ENCODE assay signal across 27 mouse cellular contexts in genomic region chr14:118568116-118568673, GRCm38 (mm10).
A peak's percentile ranks its signal among the peaks of the same experiment; 100 is the strongest.
DNase-seq lines count a peak whose midpoint lies in the region; ATAC-seq and TF ChIP-seq lines count a peak whose summit lies in the region.
"Had no signal": no experiment of that assay in that cellular context is flagged by ENCODE, and none has a peak within 500 bp of the region (broad histone marks: within the 10 kb centered on the region; RNA-seq: fewer than 3 reads in every experiment).

No protein-coding gene starts in this region.

- 88% methylated on average over 17 of the region's 17 CpGs for WGBS in midbrain, embryonic 11.5 days
- WGBS in midbrain, embryonic 10.5 days, result 90% methylated on average over 17 of the region's 17 CpGs
- 69% methylated on average over 17 of the region's 17 CpGs for WGBS in liver, postnatal 0 days (ENCODE audit: insufficient replicate concordance)

- no peak for TF ChIP-seq CTCF in brain, embryonic 14.5 days (IDR thresholded peaks at IDR 0.05; ENCODE audit: borderline replicate concordance, extremely low read depth, insufficient read depth, insufficient read length)
- TF ChIP-seq CTCF in liver, postnatal 0 days (IDR thresholded peaks at IDR 0.05; ENCODE audit: low read depth), result no peak

- H3K36me3 ChIP-seq in midbrain, embryonic 11.5 days (ENCODE audit: control insufficient read depth, insufficient read depth, low read length), result no peaks in the 10 kb centered on the region
- H3K36me3 ChIP-seq in midbrain, embryonic 10.5 days, result no peaks in the 10 kb centered on the region
- H3K36me3 ChIP-seq in liver, postnatal 0 days (replicated peaks; ENCODE audit: insufficient read depth, low read length), result no peaks in the 10 kb centered on the region
- H3K36me3 ChIP-seq: embryonic facial prominence, embryonic 12.5 days; heart, embryonic 13.5 days; hindbrain, embryonic 13.5 days; limb, embryonic 15.5 days; stomach, embryonic 15.5 days had no signal

- peak; percentile 75 for DNase-seq in midbrain, embryonic 11.5 days (ENCODE audit: low spot score, missing footprints)
- DNase-seq in midbrain, embryonic 10.5 days (ENCODE audit: low spot score), result no peak
- DNase-seq in brain, embryonic 14.5 days (ENCODE audit: low read depth), result peak; percentile 52
- no peak for DNase-seq in liver, postnatal 0 days
- DNase-seq in T-cell, adult 2 months (ENCODE audit: low spot score), result no peak
- no peak for DNase-seq in left cerebral cortex, postnatal 36 days (ENCODE audit: low spot score in 2 of 2)
- no peak for DNase-seq in frontal cortex, postnatal 14 days (ENCODE audit: low spot score in 2 of 2)
- DNase-seq: adrenal gland, postnatal 36 days; cerebellum, adult 18-20 months; cerebellum, postnatal 14 days; gastrocnemius, postnatal 14 days; heart, adult 18-20 months; heart, postnatal 36 days; kidney, adult 11 months; kidney, postnatal 4 days; layer of hippocampus, adult 9-11 months; lung, embryonic 14.5 days; right cerebral cortex, postnatal 25 days; thymus, postnatal 4 days had no signal

- H3K9me3 ChIP-seq in midbrain, embryonic 11.5 days (ENCODE audit: control insufficient read depth, low read length), result no peaks in the 10 kb centered on the region
- no peaks in the 10 kb centered on the region for H3K9me3 ChIP-seq in midbrain, embryonic 10.5 days (replicated peaks)
- no peaks in the 10 kb centered on the region for H3K9me3 ChIP-seq in liver, postnatal 0 days (ENCODE audit: low read length)
- H3K9me3 ChIP-seq: embryonic facial prominence, embryonic 12.5 days; heart, embryonic 13.5 days; hindbrain, embryonic 13.5 days; limb, embryonic 15.5 days; megakaryocyte, embryonic 14.5 days; stomach, embryonic 15.5 days had no signal

- H3K4me1 ChIP-seq in midbrain, embryonic 11.5 days (ENCODE audit: control insufficient read depth, insufficient read depth, low read length), result peaks cover 9% of the 10 kb centered on the region
- H3K4me1 ChIP-seq in midbrain, embryonic 10.5 days, result peaks cover 15% of the 10 kb centered on the region
- no peaks in the 10 kb centered on the region for H3K4me1 ChIP-seq in liver, postnatal 0 days (ENCODE audit: insufficient read depth)
- H3K4me1 ChIP-seq: embryonic facial prominence, embryonic 12.5 days; heart, embryonic 13.5 days had no signal

- H3K4me2 ChIP-seq in midbrain, embryonic 11.5 days, result no peak overlapping the region
- no peak overlapping the region for H3K4me2 ChIP-seq in liver, postnatal 0 days (ENCODE audit: low read depth, low read length)
- H3K4me2 ChIP-seq: embryonic facial prominence, embryonic 12.5 days; heart, embryonic 13.5 days; hindbrain, embryonic 13.5 days; limb, embryonic 15.5 days; lung, embryonic 14.5 days; stomach, embryonic 15.5 days had no signal

- no peak overlapping the region for H3K9ac ChIP-seq in midbrain, embryonic 11.5 days (ENCODE audit: low read length)
- H3K9ac ChIP-seq in liver, postnatal 0 days (replicated peaks), result no peak overlapping the region
- H3K9ac ChIP-seq: embryonic facial prominence, embryonic 12.5 days; heart, embryonic 13.5 days; hindbrain, embryonic 13.5 days; limb, embryonic 15.5 days; lung, embryonic 14.5 days; stomach, embryonic 15.5 days had no signal

- ATAC-seq in midbrain, embryonic 11.5 days (ENCODE audit: low FRiP score), result no peak
- peak; percentile 57 for ATAC-seq in erythroid progenitor cell, adult 5-6 weeks (replicated peaks; ENCODE audit: low FRiP score, poor library complexity, severe bottlenecking)
- peak; percentile 58; the same call in 1 of the 2 replicates for ATAC-seq in liver, postnatal 0 days
- ATAC-seq: forebrain, embryonic 16.5 days had no signal

- no peak for TF ChIP-seq POLR2A in brain, embryonic 14.5 days (IDR thresholded peaks at IDR 0.05; ENCODE audit: borderline replicate concordance, extremely low read depth, insufficient read depth, insufficient read length, poor library complexity, severe bottlenecking)

- H3K27ac ChIP-seq in midbrain, embryonic 11.5 days (ENCODE audit: low read depth, low read length), result no peak overlapping the region
- H3K27ac ChIP-seq in midbrain, embryonic 10.5 days (replicated peaks), result no peak overlapping the region
- no peak overlapping the region for H3K27ac ChIP-seq in liver, postnatal 0 days (ENCODE audit: low read depth)
- H3K27ac ChIP-seq: embryonic facial prominence, embryonic 12.5 days; heart, embryonic 13.5 days; hindbrain, embryonic 13.5 days; limb, embryonic 15.5 days; stomach, embryonic 15.5 days had no signal

- no peak overlapping the region for H3K4me3 ChIP-seq in midbrain, embryonic 11.5 days (ENCODE audit: low read depth, low read length)
- no peak overlapping the region for H3K4me3 ChIP-seq in midbrain, embryonic 10.5 days
- H3K4me3 ChIP-seq in liver, postnatal 0 days (ENCODE audit: low read depth, low read length), result no peak overlapping the region
- H3K4me3 ChIP-seq: embryonic facial prominence, embryonic 12.5 days; heart, embryonic 13.5 days; hindbrain, embryonic 13.5 days; limb, embryonic 15.5 days; megakaryocyte, embryonic 14.5 days; stomach, embryonic 15.5 days had no signal

- no peaks in the 10 kb centered on the region for H3K27me3 ChIP-seq in midbrain, embryonic 11.5 days (ENCODE audit: control insufficient read depth, insufficient read depth, low read length)
- no peaks in the 10 kb centered on the region for H3K27me3 ChIP-seq in midbrain, embryonic 10.5 days (ENCODE audit: low read depth, poor library complexity, severe bottlenecking)
- H3K27me3 ChIP-seq in liver, postnatal 0 days (ENCODE audit: insufficient read depth, low read length), result no peaks in the 10 kb centered on the region
- H3K27me3 ChIP-seq: embryonic facial prominence, embryonic 12.5 days; heart, embryonic 13.5 days; limb, embryonic 15.5 days; megakaryocyte, embryonic 14.5 days; stomach, embryonic 15.5 days had no signal

- 0 out of 2 replicates have a peak, but pooled peaks have one; percentile 14 for TF ChIP-seq EP300 in liver, postnatal 0 days (IDR thresholded peaks at IDR 0.05; ENCODE audit: low read depth)

- intact Hi-C loops in left cerebral cortex, postnatal 36 days (cut with DNase I), result no loop called here

Comparison
In these comparisons a context has a peak if more than half of its experiments do, and no peak if none do; other contexts are left out.
1. DNase-seq: peak in midbrain, embryonic 11.5 days (single experiment) and brain, embryonic 14.5 days (single experiment); none in midbrain, embryonic 10.5 days (single experiment), liver, postnatal 0 days (single experiment), T-cell, adult 2 months (single experiment), left cerebral cortex, postnatal 36 days (0 of 2) and frontal cortex, postnatal 14 days (0 of 2).